Mouse (Mus musculus): Measurements from ENCODE around the gene Ankrd45.

- TF ChIP-seq POLR2A (IDR thresholded peaks at IDR 0.05; ENCODE audit: low read depth, low read length) (no peak), CTCF (IDR thresholded peaks at IDR 0.05; ENCODE audit: borderline replicate concordance, insufficient read depth, low read length) (no peak)
These were observed 42.9 kb downstream of the Ankrd45 start for GRCm38 (mm10) chr1:161185431-161185830.

Data from embryonic fibroblast, embryonic 13.5 days (primary cell).